Mouse (Mus musculus): ENCODE measurements around the gene Cox8b.

DNA sequence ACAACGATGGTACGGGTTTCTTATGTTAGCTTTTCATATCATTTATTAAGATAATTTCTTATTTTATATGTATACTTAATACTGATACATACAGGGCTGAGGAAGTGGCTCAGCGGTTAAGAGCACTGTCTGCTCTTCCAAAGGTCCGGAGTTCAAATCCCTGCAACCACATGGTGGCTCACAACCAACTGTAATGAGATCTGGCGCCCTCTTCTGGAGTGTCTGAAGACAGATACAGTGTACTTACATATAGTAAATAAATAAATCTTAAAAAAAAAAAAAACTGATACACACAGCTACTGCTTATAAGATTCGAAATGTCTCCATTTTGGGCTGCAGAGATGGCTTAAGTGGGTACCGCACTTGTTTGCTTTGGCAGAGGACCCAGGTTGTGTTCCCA, 7.5 kb upstream of the Cox8b start:
- TF ChIP-seq CTCF (conservative IDR thresholded peaks at IDR 0.05; ENCODE audit: insufficient read depth, insufficient read length, low read depth, low read length), result 0 out of 2 replicates have a peak, but pooled peaks have one; percentile 7
- TF ChIP-seq POLR2A (IDR thresholded peaks at IDR 0.05; ENCODE audit: low read depth, low read length), result no peak

Measured in kidney, adult 2 months (tissue).